Mouse (Mus musculus) left cerebral cortex, postnatal 25 days (tissue): ENCODE measurements around the gene Sec16a. TPM values are rescaled to one million over a fixed set of nuclear protein-coding genes. Genes with fewer than 3 reads are reported as not detected.

Source experiments
- DNase-seq, 2 experiments: peaks; one replicate each; pipeline ENCODE4 v3.0.0; 2022; ENCODE audit warnings: low spot score in 2 of 2, mixed read lengths in 1 of 2
- intact Hi-C: fragments of 180-260 bp; cut with DNase I; formaldehyde crosslinking; loops from one replicate; pipeline ENCODE4 v1.15.1; 2025
- total RNA-seq, 2 experiments: library from RNA; stranded (reverse); gene quantifications; 2 replicates each; pipeline ENCODE4 v1.2.3; 2021

The Sec16a gene
- total RNA-seq, 2 experiments from 2014 or later: 43.1 to 49.2 TPM

DNA sequence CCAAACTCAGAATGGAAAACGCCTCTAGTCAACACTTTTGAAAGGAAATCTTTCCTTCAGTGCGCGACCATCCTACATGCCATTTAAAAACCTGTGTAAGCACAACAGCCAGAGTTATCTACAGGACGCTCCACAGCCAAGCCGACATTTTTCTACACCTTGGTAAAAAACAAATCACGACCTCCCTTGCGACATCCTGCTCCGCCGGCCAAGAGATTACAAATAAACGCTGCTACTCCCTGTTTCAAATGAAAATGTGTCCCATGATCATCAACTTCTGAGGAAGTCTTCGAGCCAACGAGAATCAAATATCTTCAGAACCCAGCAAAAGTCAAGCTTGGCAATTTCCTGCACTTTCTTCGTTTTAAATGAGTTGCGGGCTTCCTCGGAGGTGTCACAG is 648 bp downstream of the Sec16a start:
- intact Hi-C loops: loop anchor here (5.0 to 10.0 kb wide), 2 partner anchors 117 to 470 kb away; partner anchors contain the start of genes Med22, Rpl7a, Surf1 and Surf2
- DNase-seq: no peak

DNA sequence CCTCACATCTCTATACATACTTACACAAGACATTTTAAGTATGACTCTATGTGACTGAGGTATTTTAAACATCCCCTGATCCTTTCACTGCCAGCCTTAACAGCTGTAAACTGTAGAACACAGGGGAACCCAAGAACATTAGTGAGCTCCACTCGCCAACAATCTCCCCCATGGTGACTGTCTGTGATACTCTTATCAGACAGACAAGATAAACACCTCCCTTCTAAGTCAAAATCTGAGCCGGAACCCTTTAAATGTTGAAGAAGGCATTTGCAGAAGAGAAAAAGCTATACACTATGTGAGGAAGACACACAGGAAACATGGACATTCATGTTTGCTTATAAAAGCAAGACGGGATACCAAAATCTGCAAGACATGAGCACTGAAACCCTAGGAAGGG is 1.1 kb downstream of the Sec16a start:
- no peak for DNase-seq
- intact Hi-C loops: loop anchor here (5.0 to 10.0 kb wide), 2 partner anchors 117 to 471 kb away; partner anchors contain the start of genes Med22, Rpl7a, Surf1 and Surf2

DNA sequence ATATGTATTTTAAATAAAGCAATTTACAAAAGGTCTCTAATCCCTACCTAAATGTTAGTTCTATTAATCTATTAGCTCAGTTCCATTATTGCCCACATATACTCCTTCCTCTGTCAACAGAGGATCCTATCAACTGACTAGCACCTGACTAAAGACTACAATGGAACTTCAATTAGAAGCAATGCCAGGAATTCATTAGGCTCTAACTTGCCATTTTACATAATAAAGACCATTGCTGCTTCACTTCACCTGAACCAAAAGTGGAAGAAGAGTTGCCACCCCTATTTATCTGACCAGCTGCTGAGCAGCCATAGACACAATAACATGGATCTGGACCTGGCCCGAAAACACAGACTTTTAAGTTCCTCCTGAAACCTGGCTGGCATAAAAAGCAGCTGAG is 2.2 kb downstream of the Sec16a start:
- intact Hi-C loops: loop anchor here (5.0 to 10.0 kb wide), 2 partner anchors 116 to 472 kb away; partner anchors contain the start of genes Med22, Rpl7a, Surf1 and Surf2
- no peak for DNase-seq

DNA sequence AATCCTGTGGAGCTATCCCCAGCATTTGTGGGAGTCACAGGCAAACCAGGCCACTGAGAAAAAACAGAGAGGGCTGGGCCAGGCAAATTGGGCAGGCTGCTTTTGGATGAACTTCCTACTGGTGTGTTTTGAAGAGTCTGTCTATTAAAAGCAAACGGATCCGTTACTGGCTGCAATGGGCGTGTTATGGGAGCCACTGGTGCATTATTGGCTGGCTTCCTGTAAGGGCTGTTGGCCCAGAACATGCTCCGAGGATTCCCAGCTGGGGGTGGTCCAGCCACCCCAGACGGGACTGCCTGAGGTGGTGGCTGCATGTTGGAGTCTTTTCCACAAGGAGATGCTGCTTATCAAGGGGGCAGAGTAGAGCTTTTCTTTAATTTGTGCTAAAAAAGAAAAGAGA is 3.3 kb downstream of the Sec16a start:
- intact Hi-C loops: loop anchor here (5.0 to 10.0 kb wide), 2 partner anchors 114 to 473 kb away; partner anchors contain the start of genes Med22, Rpl7a, Surf1 and Surf2
- no peak for DNase-seq

DNA sequence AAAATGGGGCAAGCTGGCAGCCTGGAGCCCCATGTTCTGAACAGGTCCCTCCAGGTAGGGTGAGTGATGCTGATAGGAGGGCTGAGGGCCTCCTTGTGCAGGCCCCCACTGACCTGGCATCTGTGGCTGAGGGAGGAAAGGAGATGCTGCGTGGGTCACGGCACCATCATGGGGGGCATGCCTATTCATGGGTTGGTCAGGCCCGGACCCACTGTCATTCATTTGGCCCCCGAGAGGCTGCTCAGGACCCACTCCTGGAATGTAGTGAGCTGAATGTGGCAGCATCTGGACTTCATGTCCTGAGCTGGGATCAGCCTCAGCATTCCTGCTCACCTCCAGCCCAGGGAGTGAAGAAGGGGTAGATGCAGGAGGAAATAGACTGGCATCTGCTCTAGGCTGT is 3.8 kb downstream of the Sec16a start:
- intact Hi-C loops: loop anchor here (5.0 to 10.0 kb wide), 2 partner anchors 114 to 474 kb away; partner anchors contain the start of genes Med22, Rpl7a, Surf1 and Surf2

DNA sequence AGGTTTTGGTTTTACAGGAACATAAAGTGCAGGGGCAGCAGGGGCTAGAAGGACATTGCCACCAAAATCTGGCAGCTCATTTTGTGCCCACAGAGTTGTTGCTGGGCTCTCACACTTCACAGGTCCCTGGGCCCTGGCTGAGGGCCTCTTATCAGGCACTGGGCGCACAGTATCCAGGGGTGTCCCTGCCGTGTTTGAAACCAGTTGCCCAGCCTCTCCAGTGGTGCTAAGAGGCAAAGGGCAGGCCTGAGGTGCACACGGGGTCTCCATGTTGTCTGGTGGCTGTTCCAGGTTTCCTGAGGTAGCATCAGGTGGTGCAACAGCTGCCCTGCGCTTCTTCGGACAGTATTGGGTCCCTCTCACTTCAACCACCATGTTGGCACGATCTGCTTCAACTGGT is 5.3 kb downstream of the Sec16a start:
- intact Hi-C loops: loop anchor here (5.0 to 10.0 kb wide), 2 partner anchors 112 to 475 kb away; partner anchors contain the start of genes Med22, Rpl7a, Surf1 and Surf2
- DNase-seq: no peak

More for the DNA sequence above, 3.8 kb downstream of the Sec16a start:
- no peak for DNase-seq

DNA sequence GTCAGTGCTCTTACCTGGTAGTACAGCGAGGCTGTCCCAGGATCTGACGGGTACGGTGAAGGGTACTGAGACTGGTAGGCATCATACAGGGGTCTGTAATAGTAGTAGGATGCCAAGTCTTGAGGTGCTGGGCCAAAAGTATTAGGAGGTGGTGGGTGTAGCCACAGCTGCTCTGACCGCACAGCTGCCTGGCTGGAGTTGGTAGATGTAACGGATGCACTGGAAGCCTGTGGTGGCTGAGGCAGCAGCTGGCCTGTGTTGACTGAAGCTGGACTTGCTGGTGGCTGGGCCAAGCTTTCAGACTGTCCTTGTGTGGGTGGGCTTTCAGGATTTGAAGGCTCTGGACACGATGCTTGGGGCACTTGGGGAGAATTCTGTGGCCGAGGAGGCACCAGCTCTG is 6.6 kb downstream of the Sec16a start:
- no peak for DNase-seq
- intact Hi-C loops: no loop called here

DNA sequence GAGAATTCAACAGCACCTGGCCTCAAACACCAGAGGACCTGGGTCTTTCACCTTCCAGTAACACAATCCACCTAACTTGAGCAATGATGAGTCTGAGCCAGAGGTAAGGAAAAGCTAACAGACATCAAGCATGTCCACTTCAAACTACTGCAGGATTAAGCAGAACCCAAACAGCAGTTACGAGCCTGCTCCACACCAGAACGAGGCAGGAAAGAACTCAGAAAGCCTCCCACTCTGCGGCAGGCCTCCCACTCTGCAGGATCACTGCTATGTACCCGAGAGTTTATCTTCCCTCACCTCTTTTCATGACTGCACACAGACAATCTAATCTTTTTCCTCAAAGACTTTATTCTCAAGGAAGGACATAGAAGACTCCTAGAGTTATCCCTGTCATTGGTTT is 7.8 kb downstream of the Sec16a start:
- intact Hi-C loops: no loop called here
- peak; percentile 58 to 73 for DNase-seq

DNA sequence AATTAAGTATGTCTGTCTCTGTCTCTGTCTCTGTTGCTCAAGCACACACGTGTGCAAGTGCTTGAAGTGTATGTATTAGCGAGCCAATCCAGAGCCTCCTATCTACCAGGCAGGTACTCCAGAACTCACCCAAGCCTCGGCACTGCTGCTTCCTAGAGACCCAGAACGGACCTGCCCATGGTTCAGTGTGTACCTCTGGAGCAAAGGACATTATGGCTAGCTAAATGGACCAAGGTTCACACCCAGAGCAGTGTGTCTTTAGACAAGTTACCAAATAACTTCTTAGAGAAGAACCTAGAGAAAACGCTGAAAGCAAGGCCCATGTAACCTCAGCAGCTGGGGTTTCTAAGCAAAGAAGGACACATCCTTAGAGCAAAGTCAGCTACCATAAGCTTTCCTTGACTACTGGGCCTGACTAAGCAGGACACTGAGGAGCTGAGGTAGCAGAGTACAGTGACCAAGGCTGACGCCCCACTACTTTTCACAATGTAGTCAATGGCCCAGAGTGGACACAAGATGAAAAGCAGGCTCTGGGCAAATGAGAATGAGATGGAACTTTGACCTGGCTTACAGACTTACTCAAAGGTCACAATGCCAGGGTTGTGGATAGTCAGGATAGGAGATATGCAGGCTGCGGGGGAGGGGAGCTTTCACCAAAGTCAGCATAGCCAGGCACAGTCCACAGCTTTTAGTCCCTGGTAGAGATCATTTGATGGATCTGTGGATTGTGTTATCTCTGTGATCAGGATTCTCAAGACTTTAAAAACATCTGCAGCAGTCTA is 10.0 kb downstream of the Sec16a start:
- no peak for DNase-seq
- intact Hi-C loops: no loop called here

DNA sequence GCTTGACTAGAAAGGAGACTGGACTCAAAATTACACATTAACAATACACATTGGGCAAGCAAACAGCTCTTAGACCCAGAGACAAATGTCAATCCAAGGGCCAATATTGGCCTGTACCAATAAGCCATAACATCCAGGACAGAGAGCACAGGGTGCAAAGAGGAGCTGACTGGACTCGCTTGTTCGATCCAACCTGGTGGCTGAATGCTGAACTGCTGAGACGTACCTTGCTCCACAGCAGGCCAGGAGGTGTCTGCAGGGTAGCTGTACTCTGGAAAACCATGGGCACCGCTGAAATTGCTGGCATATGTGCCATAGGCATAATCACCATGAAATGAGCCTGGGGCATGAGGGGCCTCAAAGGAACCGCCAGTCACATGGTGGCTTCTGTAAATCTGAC is 15.2 kb downstream of the Sec16a start:
- intact Hi-C loops: no loop called here
- DNase-seq: no peak

DNA sequence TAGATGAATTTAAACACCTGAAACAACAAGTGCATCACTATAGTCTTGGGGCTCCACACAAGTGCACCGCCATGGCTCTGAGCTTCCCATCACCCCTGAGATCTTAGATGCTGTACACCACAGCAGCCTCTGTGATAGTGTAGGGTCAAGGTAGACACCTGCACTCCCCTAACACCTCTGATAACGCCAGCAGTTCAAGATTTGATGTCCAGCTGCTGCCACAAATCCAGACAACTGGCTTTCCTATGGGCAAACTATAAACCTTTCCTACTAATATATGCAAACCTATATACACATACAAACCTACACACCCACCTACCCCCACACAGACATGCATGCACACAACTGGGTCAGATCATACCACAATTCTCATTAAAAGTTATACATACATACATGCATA is 20.5 kb downstream of the Sec16a start:
- DNase-seq: no peak
- intact Hi-C loops: no loop called here

DNA sequence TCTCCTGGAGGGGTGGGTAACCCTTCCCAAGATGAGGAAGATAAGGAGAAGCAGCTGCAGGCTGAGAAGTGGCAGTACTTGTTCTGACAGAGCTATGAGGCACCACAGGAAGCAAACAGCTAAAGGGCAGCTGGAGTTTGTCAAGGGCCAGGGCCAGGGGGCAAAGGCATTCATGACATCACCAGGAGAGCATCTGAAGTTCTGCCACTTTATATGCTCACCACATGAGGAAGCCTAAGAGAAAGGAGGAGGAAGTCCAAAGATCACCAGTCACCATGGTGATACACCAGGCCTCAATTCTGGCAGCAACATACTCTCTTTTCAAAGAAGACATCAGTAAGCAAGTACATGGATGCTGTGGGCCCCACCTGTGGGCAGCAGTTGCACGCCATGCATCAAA is 21.9 kb downstream of the Sec16a start:
- intact Hi-C loops: no loop called here
- DNase-seq: no peak

DNA sequence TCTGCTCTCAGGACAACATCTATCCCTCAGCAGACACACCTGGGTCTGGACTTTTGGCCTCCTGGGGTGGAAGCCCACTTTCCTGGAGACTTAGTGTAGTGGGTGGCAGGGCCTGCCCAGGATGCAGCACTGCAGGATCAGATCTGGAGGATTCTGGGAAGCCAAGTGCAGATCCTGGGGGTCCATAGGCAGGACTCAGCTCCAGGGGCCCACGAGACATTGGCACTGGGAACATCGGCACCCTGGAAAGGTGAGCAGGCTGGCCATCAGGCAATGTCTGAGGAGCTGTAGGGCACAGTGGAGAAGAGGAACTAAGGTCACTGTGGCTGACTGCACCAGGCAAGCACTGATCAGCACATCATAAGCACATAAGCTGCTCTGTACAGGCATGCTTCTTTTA is 23.0 kb downstream of the Sec16a start:
- intact Hi-C loops: no loop called here

DNA sequence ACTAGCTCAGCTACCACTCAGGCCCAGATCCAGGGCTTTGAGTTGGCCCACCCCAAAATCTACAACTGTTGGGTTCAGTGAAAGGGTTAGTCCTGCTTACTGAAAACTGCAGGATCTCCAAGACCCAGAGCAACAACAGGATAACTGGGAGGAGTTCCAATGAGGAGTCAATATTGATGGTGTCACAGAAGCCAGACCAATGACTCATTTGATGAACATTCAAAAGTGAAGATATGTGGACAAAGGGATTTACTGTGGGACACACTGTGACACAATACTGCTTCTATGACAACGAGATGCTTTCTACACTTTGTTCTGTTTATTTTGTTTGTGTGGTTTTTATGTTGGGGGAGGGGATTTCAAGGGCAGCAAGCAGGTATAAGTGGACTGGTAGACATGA is 26.9 kb downstream of the Sec16a start:
- no peak for DNase-seq
- intact Hi-C loops: no loop called here

More for the DNA sequence above, 23.0 kb downstream of the Sec16a start:
- no peak for DNase-seq

DNA sequence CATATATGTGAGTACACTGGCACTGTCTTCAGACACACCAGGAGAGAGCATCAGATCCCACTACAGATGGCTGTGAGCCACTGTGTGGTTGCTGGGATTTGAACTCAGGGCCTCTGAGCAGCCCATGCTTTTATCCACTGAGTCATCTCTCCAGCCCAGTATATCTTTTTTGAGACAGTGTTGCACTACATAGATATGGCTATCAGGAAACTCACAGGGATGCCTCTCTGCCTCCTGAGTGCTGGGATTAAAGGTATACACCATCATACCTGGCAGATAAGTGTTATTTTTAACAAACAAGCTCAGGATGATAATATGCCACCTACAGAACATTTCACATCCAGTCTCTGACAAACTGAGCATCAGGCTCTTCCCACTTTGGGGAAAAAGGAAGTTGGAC is 27.9 kb downstream of the Sec16a start:
- DNase-seq: no peak

DNA sequence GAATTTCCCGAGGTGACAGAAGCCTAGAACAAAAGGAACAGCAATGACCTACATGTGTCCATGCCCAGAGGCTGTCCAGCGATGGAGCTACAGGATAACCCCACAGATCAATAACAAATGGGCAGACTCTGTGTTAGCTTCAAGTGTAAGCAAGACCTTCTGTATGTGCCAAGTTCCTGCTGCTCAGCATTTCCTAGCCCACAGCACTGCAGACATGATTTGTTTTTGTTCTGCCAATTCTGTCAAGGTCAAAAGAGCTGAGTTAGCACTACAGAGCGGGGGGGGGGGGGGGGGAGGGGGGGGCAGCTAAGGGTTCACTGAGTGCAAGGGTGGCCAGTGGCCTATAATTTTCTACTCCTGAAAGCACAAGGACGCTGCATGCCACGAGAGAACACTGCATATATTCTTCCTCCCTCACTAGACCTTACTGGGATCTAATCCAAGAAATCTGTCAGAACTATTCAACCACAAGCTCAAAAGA is 34.0 kb downstream of the Sec16a start:
- intact Hi-C loops: no loop called here
- no peak for DNase-seq

More for the DNA sequence above, 27.9 kb downstream of the Sec16a start:
- intact Hi-C loops: no loop called here

DNA sequence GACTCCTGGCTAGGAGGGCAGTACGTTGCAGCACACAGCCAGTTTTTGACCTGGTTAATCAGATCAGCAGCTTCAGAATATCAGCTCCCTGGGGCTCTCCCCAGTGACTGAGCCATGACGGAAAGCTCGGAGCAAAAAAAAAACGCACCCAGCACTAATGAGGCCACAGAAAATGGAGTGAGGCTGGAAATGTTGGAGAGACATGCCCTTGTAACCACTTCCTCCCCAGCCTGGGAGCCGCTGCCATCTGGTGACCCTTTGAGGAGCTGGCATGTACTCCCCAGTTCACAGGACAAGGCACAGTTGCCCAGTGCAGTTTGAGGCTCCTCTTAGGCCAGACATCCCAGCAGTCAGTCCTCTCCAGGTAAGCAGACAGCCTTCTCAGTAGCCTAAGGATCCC is 34.9 kb downstream of the Sec16a start:
- DNase-seq: no peak
- intact Hi-C loops: no loop called here

DNA sequence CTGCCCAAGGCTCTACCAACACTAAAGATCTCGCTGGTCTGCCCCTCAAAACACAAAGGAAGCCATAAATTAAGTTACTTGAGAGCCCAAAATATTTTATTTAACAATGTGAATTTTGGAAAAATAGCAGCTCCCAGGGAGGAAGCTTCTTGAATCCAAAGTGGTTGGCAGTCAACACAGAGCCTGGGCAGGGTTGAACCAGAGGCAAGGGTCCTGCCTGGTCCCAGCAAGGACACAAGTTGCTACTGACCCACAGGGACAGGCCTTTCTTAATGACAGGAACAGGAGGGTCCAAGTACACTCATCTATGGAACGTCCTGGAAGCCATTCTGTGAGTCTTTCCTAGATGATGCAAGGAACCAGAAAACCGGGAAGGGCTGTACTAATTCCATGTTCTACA is 35.7 kb downstream of the Sec16a start:
- no peak for DNase-seq
- intact Hi-C loops: no loop called here

DNA sequence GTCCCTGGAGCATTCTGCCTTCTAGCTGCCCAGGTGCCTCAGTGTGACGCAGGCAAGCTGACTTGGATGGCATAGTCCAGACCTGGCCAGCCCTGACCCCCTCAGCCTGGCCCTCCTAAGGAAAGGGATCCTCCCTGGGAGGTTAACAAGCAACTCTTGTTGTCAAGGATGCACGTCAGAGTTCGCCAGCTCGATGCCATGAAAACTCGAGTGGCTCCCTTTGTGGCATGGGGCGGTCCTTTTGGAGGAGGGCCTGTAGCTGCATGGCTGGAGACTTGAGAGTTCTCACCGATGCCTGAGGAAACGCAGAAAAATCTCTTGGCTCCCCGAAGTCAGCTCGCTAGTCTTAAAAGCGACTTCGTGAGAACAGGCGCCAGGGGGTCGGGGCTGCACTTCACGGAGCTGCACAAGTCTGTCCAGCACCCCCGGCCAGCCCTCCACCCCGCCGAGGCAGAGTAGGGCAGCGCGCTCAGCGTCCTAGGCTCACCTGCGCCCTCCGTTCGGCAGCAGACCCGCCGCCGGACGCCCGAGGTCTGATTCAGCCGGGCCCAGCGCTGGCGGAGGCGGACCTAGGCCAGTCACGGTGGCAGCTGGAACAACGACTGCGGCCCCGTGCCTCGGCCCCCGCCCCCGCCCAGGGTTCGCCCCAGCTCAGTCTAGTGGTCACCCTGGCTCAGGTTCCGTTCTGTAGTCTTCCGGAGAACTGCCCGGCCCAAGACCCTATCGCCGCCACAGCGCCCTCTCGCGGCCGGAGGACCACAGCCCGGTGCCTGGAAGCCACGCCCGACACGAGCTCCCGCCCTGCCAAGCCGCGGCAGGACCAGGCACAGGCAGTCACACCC is 36.3 kb downstream of the Sec16a start, which contains the start of gene Inpp5e:
Gene Inpp5e (minus strand): TSS at position 689 of the 842 bp plus-strand sequence.
- DNase-seq: peak; percentile 97
- intact Hi-C loops: no loop called here

DNA sequence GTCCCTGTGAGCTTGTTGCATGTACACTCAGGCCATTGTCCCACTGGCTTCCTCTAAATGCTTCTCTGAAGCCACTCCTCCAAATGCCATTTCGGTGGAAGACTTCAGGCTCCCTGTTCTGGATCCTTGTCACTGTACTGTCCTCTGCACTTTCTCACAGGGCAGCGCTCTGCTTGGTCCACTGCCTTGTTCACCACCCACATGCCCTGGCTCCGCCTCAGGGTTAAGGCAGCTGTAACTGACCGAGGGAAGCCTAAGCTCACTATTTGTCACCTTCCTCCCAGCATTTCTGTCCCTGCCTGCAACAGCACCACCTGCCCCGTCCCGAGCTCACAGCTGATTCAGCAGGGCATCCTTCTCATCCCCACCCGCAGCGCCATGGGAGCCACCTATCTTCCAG is 41.7 kb downstream of the Sec16a start:
- intact Hi-C loops: no loop called here
- no peak for DNase-seq
